Mouse (Mus musculus) regulatory T cell (primary cell): ENCODE results near the gene Pank2.
"Not testable (repeated sequence)": the region's sequence is repeated elsewhere in the genome, so short reads cannot be mapped to it uniquely, and the experiment has no call there.

Source experiments
- in situ Hi-C: fragments of 300-600 bp; cut with MboI, MseI; formaldehyde crosslinking; loops from one replicate; pipeline ENCODE4 v1.15.1; 2025; ENCODE audit warnings: high pct_unique_total_duplicates

Gene Pank2

GRCm38 (mm10) chr2:131321192-131321591, 58.9 kb downstream of the Pank2 start:
- in situ Hi-C loops = not testable (repeated sequence)

- in situ Hi-C loops = no loop called here
Observed at GRCm38 (mm10) chr2:131323675-131324074, 61.4 kb downstream of the Pank2 start.

- in situ Hi-C loops = loop anchor here (25.0 kb wide), 1 partner anchor 836 kb away; no protein-coding TSS in a partner anchor
Observed at GRCm38 (mm10) chr2:131326044-131326443, 63.7 kb downstream of the Pank2 start.

GRCm38 (mm10) chr2:131328981-131329380, 66.7 kb downstream of the Pank2 start:
- in situ Hi-C loops = loop anchor here (25.0 kb wide), 1 partner anchor 833 kb away; no protein-coding TSS in a partner anchor

- in situ Hi-C loops = loop anchor here (25.0 kb wide), 1 partner anchor 832 kb away; no protein-coding TSS in a partner anchor
Observed at GRCm38 (mm10) chr2:131330548-131330947, 68.3 kb downstream of the Pank2 start.

DNA sequence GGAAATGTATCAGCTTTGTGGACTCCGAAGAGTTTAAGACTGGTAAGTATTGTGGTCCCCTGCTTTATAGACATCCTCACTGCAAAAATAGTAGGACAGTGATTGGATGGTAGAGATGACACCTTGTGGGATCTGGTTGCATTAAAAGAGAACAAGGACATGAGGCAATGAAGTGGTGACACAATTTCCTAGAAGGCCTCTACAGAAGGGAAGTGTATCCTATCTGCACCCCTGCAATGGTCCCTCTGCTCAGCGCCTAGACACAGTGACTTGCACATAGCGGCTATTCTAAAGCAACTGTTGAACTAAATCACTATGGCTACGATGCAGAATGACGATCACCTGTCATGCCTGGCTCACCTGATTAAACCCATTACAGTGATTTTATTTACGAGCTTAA, 75.3 kb downstream of the Pank2 start:
- in situ Hi-C loops = loop anchor here (25.0 kb wide), 1 partner anchor 825 kb away; no protein-coding TSS in a partner anchor

DNA sequence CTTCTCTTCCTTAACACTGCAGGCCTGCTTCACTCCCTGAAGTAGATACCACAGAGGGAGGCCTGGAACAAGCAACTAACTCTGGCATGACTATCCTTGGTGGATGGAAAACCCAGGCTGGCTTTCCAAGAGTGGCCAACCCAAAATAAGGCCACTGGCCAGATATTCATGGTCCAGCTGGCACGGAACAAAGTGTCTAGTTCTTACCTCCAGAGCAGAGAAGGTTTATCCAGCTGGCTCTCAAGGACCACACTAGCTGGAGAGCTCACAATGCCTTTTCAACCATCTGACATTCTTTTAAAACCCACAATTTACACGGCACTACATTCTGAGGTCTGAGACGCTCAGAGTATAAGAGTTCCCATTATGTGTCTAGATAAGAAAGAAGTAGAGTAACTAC, 82.2 kb downstream of the Pank2 start:
- in situ Hi-C loops = loop anchor here (25.0 kb wide), 1 partner anchor 818 kb away; no protein-coding TSS in a partner anchor

DNA sequence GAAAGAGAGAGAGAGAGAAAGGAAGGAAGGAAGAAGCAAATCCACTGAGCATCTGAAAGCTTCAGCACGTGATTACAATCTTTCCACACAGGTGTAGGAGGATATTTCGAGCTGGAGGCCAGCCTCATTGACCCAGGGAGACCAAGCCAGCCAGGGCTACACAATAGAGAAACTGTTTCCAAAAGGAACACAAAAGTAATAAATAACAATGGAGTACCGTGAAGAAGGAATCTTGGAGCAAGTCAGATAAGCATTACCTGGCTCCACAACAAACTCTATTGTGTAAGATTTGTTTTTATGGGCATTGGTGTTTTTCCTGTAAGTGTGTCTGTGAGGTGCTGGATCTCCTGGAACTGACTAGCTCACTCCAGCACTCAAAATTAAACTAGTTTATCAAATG, 83.3 kb downstream of the Pank2 start:
- in situ Hi-C loops = loop anchor here (25.0 kb wide), 1 partner anchor 817 kb away; no protein-coding TSS in a partner anchor
